Mouse (Mus musculus): ENCODE measurements around the gene Secisbp2.
A peak's percentile ranks its signal among the peaks of the same experiment; 100 is the strongest.

Secisbp2 gene

GRCm38 (mm10) chr13:51685290-51685966 lies 33.9 kb downstream of the Secisbp2 start:
- DNase-seq = no peak

GRCm38 (mm10) chr13:51686966-51687365 lies 35.5 kb downstream of the Secisbp2 start:
- DNase-seq = no peak

GRCm38 (mm10) chr13:51688688-51689087 lies 37.2 kb downstream of the Secisbp2 start:
- DNase-seq = no peak

GRCm38 (mm10) chr13:51696481-51696880 lies 45.0 kb downstream of the Secisbp2 start:
- DNase-seq = no peak

- DNase-seq = no peak
Measured at GRCm38 (mm10) chr13:51697455-51697854, 46.0 kb downstream of the Secisbp2 start.

- DNase-seq = no peak
Measured at GRCm38 (mm10) chr13:51697897-51698296, 46.4 kb downstream of the Secisbp2 start.

GRCm38 (mm10) chr13:51698318-51698717 lies 46.8 kb downstream of the Secisbp2 start:
- no peak for DNase-seq

GRCm38 (mm10) chr13:51703893-51704292 lies 52.4 kb downstream of the Secisbp2 start:
- DNase-seq = no peak

- no peak for DNase-seq
Measured at GRCm38 (mm10) chr13:51705882-51706854, 54.7 kb downstream of the Secisbp2 start.

- no peak for DNase-seq
Measured at GRCm38 (mm10) chr13:51710738-51711137, 59.2 kb downstream of the Secisbp2 start.

GRCm38 (mm10) chr13:51712022-51712421 lies 60.5 kb downstream of the Secisbp2 start:
- no peak for DNase-seq

GRCm38 (mm10) chr13:51716350-51717263 lies 65.1 kb downstream of the Secisbp2 start:
- peak; percentile 67 to 72 for DNase-seq

GRCm38 (mm10) chr13:51719256-51719655 lies 67.8 kb downstream of the Secisbp2 start:
- no peak for DNase-seq

- DNase-seq = no peak
Measured at GRCm38 (mm10) chr13:51720556-51720955, 69.1 kb downstream of the Secisbp2 start.

GRCm38 (mm10) chr13:51723114-51723513 lies 71.6 kb downstream of the Secisbp2 start:
- DNase-seq = no peak

- no peak for DNase-seq
Measured at GRCm38 (mm10) chr13:51724566-51724965, 73.1 kb downstream of the Secisbp2 start.

GRCm38 (mm10) chr13:51725446-51725845 lies 73.9 kb downstream of the Secisbp2 start:
- DNase-seq = peak; percentile 47 to 49

GRCm38 (mm10) chr13:51725926-51726574 lies 74.6 kb downstream of the Secisbp2 start:
- peak; percentile 43 to 54 for DNase-seq

GRCm38 (mm10) chr13:51727364-51727763 lies 75.9 kb downstream of the Secisbp2 start:
- no peak for DNase-seq

GRCm38 (mm10) chr13:51729887-51730361 lies 78.4 kb downstream of the Secisbp2 start:
- DNase-seq = no peak

- peak; percentile 76 to 88 for DNase-seq
Measured at GRCm38 (mm10) chr13:51731474-51731873, 80.0 kb downstream of the Secisbp2 start.

GRCm38 (mm10) chr13:51732097-51732664 lies 80.7 kb downstream of the Secisbp2 start:
- DNase-seq = no peak

Data from cerebellum, adult 18-20 months (tissue).